Mouse (Mus musculus) hematopoietic stem cell, adult 5-6 weeks (primary cell): ENCODE measurements at regions not wholly inside any gene's neighbourhood (a gene's known extent, or its start where the extent isn't known, plus 50 kb on each side); places are given as distances from the start of the nearest gene placed in this dataset.
A peak's percentile ranks its signal among the peaks of the same experiment; 100 is the strongest.

ENCODE experiments used
- ATAC-seq, 2 experiments: fragments of 125-278 bp in 1 of 2; replicated peaks in 1 of 2; 2 replicates each; pipeline ENCODE4 v1.8.0; 2016 to 2017; ENCODE audit warnings: inconsistent platforms in 2 of 2, mild to moderate bottlenecking in 2 of 2, moderate number of reproducible peaks in 2 of 2, low read depth in 1 of 2, moderate TSS enrichment in 1 of 2; ENCODE audit not compliant: low FRiP score in 2 of 2, poor library complexity in 2 of 2, severe bottlenecking in 2 of 2, insufficient read depth in 1 of 2, low TSS enrichment in 1 of 2

DNA sequence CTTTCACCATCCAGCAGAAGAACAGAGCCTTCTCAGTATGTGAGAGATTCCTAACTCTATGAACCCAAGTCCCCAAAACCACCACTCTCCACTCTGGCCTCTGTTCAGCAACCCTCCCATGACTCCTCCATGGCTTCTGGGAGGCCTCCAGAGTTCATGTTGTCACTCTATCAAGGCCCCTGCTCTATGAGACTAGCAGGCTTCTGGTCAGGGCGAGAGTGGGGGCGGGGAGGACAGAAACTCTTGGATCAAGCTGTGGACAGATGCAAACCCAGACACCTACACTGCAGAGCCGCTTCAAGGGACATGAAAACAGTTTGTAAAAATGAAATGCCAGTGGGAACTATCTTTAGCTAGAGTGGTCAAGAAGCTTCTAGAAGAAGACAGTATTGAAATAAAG, 170.2 kb downstream of the Rybp start:
- ATAC-seq = no peak

- ATAC-seq = no peak
Observed at GRCm38 (mm10) chr6:100113393-100114137, 173.7 kb downstream of the Rybp start.

GRCm38 (mm10) chr6:100110981-100111660, 176.2 kb downstream of the Rybp start:
- no peak for ATAC-seq

GRCm38 (mm10) chr6:100109979-100110378, 177.3 kb downstream of the Rybp start:
- peak; percentile 66 to 72 for ATAC-seq

GRCm38 (mm10) chr6:100109351-100109750, 177.9 kb downstream of the Rybp start:
- no peak for ATAC-seq

DNA sequence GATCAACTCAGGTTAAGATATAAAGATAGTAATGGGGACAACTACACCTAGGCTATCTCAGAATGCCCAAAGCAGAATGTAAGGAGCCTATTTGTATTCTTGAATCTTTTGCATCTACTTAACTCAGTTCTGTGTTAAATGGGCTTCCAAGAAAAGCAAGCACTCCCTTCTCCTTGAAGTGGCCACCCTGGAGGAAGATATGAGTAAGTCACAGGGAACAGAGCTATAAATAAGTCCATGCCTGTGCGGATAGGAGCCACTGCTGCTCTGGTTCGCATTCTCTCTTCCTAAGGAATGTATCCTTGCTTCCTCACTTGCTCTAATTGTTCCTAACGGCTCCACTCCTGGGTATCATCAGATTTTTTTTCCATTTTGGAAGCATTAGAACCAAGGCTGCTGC, 179.8 kb downstream of the Rybp start:
- ATAC-seq = no peak

DNA sequence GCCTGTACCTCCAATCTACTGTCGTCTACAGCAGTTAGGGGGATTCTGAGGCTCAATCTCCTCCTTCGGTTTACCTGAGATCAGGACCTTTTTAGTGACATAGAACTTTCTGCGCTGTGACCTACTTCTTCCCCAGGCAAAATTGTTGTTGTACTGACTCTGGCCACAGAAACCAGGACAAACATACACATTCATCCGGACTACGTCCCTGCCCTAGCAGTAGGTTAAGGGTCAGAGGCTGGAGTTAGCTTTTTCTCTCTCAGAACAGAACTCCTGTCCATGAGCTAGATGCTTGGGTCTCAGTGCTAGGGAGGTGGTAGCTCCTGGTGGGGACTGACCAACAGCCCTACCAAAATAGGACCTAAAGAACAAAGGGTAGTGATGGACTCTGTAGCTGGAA, 180.2 kb downstream of the Rybp start:
- ATAC-seq = no peak

DNA sequence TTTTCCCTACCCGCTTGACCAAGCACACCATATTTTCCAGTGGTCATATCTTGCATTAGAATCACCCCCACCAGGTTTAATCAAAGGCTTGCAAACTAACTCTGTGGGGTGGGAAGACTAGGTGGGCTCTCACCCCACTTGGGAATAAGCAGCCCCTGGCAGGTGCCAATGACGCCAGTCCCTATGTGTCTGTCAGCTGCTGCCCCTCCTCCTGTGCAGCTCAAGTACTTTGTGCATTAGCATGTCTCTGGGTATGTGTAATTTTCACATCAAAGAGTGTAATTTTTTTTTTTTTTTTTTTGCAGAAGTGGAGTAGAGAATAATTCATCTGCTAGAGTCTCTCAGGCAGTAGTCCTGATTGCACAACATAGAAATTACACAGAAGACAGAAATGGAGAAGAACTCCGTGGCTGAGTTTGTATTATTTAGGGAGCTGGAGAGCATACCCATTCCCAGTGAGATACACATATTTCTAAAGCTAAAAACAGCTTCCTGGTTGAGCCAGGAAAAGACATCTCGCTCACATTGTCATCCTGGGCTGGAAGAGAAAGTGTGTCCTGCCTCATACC, 186.6 kb downstream of the Rybp start:
- ATAC-seq = no peak

GRCm38 (mm10) chr6:100096393-100097125, 190.7 kb downstream of the Rybp start:
- no peak for ATAC-seq

DNA sequence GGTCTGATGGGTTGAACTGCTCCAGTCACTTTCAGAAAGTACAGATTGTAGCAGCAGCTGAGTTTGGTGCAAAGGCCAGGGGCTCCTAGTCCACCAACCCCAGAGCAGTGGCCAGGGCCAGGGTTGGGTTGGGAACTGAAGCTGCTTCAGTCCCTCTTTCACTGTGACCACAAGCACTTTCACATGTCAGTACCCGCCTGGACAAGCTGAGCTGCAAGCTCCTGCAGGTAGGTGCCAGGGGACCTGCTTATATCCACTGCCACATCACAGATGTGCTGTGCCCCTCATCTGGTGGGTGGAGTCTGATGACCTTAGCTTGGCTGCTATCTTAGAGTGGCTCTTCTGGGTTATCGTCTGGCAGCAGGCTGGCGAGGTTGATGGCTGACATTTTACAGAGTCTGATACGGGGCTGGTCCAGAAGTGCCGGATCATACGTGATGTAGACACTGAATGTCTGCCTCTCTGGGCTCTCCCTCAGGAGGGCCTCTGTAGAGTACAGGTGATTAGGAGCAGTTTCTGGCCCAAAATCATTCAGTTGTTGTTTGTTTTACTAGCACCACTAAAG, 192.6 kb downstream of the Rybp start:
- no peak for ATAC-seq

DNA sequence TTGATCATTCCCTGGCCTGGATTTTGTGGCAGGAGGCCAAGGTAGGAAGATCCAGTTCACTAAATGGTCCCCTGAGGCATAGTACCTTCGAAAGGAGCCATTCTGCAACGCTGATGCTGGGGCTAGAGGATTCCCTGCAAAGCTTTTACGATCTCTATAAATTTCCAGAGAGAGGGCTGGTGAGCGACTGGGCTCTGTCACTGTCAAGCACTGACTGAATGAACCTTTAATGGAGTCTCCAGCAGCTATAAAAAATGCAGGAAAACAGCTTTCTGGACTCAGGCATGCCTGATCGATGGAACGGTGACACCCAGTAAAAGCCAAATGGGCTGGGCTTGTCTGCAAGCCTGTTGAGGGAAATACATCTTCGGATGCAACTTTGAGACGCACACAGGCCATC, 194.4 kb downstream of the Rybp start:
- no peak for ATAC-seq

DNA sequence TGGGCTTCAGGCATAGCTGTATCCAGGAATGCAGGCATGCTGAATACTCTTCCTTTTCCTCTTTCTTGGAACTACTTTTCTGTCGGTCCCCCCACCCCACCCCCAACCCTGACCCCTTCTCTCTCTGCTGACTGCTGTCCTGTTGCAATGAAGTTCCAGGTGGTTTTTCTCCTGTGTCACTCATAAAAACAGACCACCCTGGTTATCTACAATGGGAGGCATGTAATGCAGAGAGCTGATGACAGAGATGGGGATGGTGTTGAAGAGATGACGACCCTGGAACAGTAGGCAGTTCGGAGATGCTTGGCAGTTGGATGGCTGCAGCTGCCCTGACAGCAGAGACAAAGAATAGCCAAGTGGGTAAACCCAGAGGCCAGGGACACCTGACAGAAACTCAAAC, 195.5 kb downstream of the Rybp start:
- ATAC-seq = no peak

GRCm38 (mm10) chr6:100088576-100088975, 198.7 kb downstream of the Rybp start:
- no peak for ATAC-seq

- ATAC-seq = no peak
Observed at GRCm38 (mm10) chr6:100086807-100087206, 200.5 kb downstream of the Rybp start.

- ATAC-seq = no peak
Observed at GRCm38 (mm10) chr6:100085981-100086380, 201.3 kb downstream of the Rybp start.

GRCm38 (mm10) chr6:100083868-100084477, 203.3 kb downstream of the Rybp start:
- no peak for ATAC-seq

GRCm38 (mm10) chr6:100083127-100083526, 204.2 kb downstream of the Rybp start:
- ATAC-seq = no peak
